Mouse (Mus musculus) CH12.LX (cell line): Measurements from ENCODE around the gene Prokr1.

Experiments used
- CTCF ChIP-seq, 2 experiments: IDR thresholded peaks in 1 of 2; conservative IDR thresholded peaks in 1 of 2; 2 replicates each; pipeline ENCODE4 v1.5.1; 2011 to 2012; ENCODE audit warnings: low read depth in 2 of 2, low read length in 2 of 2, improper control_type of control experiment in 1 of 2, inconsistent platforms in 1 of 2, mild to moderate bottlenecking in 1 of 2, moderate library complexity in 1 of 2
- EP300 ChIP-seq: IDR thresholded peaks from 2 replicates; pipeline ENCODE4 v1.6.1; 2011; ENCODE audit warnings: low read length, improper control_type of control experiment
- MAFK ChIP-seq: IDR thresholded peaks from 2 replicates; pipeline ENCODE4 v1.6.1; 2011; ENCODE audit warnings: low read length, improper control_type of control experiment; ENCODE audit not compliant: insufficient replicate concordance
- POLR2A ChIP-seq: IDR thresholded peaks from 2 replicates; pipeline ENCODE4 v1.6.1; 2011; ENCODE audit warnings: low read depth, mild to moderate bottlenecking, improper control_type of control experiment, low read length
- USF1 ChIP-seq: IDR thresholded peaks from 2 replicates; pipeline ENCODE4 v1.6.1; 2014; ENCODE audit warnings: low read depth, mild to moderate bottlenecking, inconsistent platforms, low read length, improper control_type of control experiment
- ZNF384 ChIP-seq: IDR thresholded peaks from 2 replicates; pipeline ENCODE4 v1.6.1; 2012; ENCODE audit warnings: low read depth, low read length, improper control_type of control experiment, inconsistent platforms

DNA sequence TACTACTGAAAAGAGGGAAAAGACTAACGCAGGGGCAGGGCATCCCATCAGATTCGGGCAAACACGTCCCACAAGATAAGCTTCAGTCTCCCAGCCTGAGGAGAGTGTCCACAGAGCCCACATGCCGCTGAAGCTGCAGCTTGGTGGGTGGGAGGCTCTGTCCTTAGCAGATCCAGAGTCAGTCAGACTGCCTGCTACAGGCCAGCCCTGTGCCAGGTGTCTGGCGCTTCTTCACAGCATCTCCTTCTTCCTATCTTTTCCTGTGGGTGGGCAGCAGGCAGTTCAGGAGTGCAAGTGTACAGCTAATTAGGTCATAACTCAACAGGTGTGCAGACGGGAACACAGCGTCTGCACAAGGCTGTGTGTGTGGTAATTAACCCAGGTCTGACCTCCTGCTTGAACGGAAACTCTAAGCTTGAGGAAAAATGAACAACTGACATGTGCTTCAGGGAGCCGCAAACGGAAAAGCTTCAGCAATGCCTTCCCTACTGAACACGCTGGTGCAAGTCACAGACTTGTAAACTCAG is 47.7 kb upstream of the Prokr1 start:
- TF ChIP-seq CTCF (conservative IDR thresholded peaks at IDR 0.05 in 1 of 2, IDR thresholded peaks at IDR 0.05 in 1 of 2; ENCODE audit: low read depth in 2 of 2, low read length in 2 of 2), result no peak
- TF ChIP-seq USF1, result no peak
- TF ChIP-seq EP300, result no peak
- no peak for TF ChIP-seq ZNF384
- TF ChIP-seq POLR2A, result no peak
- no peak for TF ChIP-seq MAFK
